Mouse (Mus musculus) adrenal gland (tissue): ENCODE results near the gene Trim80.
"Not testable (repeated sequence)": the region's sequence is repeated elsewhere in the genome, so short reads cannot be mapped to it uniquely, and the experiment has no call there.

Experiments used
- intact Hi-C: fragments of 180-260 bp; cut with DNase I; formaldehyde crosslinking; loops from one replicate; pipeline ENCODE4 v1.15.1; 2025
- microRNA-seq, 2 experiments: library from miRNA; unstranded; fragments of <30 nt; microRNA quantifications; one replicate each; pipeline ENCODE4; 2019

Gene Trim80

DNA sequence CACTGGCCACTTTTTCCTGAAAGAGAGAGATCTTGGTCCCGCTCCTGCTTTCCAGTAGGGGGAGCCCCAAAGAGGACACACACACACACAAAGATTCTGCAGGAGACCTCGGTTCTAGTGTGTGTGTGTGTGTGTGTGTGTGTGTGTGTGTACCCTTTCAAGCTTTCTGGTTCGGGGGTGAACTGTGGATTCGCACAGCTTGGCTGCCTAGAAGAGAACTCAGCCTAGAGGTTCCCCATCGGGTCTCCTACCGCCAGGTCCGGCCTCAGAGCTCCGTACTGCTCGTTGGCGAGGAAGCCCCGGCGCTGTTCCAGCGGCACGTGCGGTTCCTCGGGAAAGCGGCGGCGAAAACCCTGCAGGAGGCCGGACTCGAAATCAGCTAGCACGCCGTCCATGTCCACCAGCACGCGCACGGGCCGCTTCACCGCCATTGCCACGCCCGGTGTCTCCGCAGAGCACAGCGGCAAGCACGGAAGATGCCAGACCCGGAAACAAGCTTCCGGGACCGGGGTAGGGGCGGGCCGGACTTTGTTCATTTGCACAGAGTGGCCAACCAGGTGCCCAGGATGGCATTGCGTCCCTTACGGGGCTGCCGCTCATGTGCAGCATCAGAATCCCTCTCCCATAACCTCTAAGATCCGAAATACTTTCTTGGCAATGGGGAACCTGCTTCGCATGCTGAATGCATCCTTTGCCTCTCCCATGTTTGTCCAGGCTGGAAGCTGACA is 51.2 kb downstream of the Trim80 start, which contains the start of gene Nt5c:
Gene Nt5c, minus strand, starts transcription at position 507 of the 728 bp plus-strand sequence.
- intact Hi-C loops, result loop anchor here (2.0 kb wide), 1 partner anchor 43 kb away; no protein-coding TSS in a partner anchor

DNA sequence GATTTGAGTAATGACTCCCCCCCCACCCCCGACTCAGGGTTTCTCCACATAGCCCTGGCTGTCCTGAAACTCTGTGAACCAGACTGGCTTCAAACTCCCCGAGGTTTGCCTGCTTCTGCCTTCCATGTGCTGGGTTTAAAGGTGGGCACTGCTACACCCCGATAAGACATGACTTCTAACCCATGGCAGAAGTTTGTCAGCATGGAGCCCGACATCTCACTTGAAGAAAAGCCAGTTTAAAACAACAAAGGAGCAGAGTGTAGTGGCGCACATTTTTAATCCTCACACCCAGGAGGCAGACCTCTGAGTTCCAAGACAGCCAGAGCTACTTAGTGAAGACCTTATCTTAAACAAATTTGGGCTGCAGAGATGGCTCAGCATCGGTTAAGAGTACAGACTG is 52.0 kb downstream of the Trim80 start:
- intact Hi-C loops, result no loop called here

DNA sequence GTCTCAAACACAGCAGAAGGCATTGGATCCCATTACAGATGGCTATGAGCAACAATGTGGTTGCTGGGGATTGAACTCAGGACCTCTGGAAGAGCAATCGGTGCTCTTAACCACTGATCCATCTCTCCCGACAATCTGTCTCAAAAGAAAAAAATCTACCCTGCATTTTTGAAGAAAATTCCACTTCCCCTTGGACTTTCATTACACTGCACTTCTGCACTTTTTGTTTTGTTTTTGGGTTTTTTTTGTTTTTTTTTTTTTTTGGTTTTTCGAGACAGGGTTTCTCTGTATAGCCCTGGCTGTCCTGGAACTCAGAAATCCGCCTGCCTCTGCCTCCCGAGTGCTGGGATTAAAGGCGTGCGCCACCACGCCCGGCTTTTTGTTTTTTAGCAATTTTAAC is 56.2 kb downstream of the Trim80 start:
- intact Hi-C loops, result not testable (repeated sequence)

Small RNA genes lying within 50 kb of the gene (microRNA-seq; reads per million reads assigned to microRNA genes)
- 0 to 0.11 reads per million in 2 experiments for gene Mir3968
